Mouse (Mus musculus): Measurements from ENCODE around the gene Lat2.

The Lat2 gene

DNA sequence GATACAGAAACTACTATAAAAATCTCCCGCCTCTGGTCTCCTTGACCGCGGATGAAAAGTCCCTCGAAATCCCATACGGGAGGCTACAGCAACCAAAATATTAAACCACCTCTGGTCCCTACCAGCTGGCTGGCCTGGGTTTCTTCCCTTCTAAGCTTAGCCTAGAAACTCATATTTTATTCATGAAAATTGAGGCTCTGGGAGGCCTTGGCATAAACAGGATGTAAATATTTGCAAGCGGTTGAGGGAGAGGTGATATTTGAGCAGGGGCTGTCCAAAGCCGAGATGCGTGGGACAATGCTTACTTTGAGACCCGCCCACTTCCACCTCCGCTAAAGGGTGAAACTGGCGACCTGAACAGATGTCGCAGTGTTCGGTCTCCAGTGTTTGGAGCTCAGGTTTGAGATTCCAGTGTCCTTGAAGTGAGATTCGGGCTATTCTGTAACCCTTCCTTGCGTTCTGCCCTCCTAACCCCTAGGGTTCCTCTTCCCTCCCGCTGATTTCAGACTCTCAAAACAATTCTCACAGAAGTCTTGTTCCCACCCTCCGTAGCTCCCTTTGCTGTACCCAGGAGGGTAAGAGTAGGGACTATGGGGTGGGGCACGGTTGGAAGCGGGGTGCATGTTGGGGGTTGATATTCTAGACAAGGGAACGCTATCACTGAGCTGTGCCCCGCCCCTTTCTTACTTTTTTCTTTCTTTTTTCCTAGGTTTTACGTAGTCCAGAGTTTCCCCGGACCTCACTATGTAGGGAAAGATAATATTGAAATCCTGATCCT lies 42.9 kb downstream of the Lat2 start:
- peak; percentile 79 for DNase-seq (ENCODE audit: low read depth)

- DNase-seq (ENCODE audit: low read depth): no peak
Observed at GRCm38 (mm10) chr5:134568964-134569491, 45.8 kb downstream of the Lat2 start.

GRCm38 (mm10) chr5:134568030-134568429 lies 46.8 kb downstream of the Lat2 start:
- no peak for DNase-seq (ENCODE audit: low read depth)

- DNase-seq (ENCODE audit: low read depth): no peak
Observed at GRCm38 (mm10) chr5:134567445-134567844, 47.4 kb downstream of the Lat2 start.

DNA sequence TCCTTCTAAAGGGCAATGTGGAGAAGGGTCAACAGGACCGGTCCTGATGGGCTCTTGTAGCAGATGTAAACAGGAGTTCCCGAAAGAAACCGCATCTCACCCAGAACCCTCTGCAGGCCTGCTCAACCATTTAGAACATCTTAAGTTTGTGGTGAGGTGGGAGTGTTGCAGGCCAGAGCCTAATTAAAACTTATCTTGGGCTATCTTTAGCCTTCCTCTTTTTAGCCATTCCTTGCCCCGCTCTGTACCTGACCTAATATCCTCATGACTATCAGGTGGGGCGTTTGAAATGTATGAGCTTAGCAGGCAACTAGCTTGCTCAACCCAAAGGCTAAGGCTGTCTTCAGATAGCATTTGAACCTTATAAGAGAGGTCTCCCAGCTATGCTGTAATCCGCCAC lies 49.1 kb downstream of the Lat2 start:
- DNase-seq (ENCODE audit: low read depth): no peak

DNA sequence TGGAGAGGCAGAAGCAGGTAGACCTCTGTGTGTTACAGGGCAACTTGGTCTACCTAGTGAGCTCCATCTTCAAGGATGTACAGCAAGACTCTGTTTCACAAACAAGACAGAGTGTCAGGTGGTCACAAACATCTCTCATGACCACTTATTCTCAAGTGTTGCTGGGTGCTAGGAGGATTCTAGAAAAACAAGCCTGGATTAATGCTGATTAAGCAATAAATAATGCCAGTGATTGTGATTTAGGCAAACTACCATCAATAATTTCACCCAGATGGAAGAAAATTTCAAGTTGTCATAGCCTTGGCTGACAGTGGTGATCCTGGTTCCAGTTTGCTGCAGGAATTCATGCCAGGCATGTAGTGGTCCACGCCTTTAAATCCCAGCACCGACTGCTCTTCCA lies 50.6 kb downstream of the Lat2 start:
- DNase-seq (ENCODE audit: low read depth): no peak

DNA sequence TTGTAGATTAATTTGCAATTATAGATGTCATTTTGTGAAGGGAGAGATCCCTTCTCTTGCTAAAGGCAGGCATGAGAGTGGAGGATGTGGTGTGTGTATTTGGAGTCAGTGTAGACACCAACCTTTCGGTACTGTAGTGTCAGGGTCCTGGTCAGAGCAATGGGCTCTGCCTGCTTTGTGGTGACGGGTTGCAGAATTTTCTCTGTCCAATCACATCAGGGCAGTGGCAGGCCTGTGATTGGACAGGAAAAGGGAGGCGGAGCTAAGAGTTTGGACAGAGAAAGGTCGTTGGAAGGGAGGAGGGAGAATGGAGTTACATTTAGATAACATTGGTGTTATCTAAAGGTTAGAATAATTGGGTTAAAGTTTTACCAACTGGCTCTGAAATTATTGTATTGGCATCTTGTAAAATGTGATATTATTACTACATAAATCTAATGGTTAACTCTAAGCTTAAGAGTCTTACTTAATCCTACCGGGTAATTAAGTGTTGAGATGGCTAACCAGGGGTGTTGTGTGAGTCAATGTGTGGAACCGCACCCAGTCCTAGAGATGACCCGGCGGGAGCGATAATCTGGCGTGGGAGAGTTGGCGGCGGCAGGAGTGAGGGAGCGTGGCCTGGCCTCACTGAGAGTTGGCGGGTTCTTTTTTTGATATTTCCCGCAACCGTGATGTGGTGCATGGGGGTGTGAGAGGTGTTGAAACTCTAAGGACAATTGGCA lies 54.2 kb downstream of the Lat2 start:
- no peak for DNase-seq (ENCODE audit: low read depth)

DNA sequence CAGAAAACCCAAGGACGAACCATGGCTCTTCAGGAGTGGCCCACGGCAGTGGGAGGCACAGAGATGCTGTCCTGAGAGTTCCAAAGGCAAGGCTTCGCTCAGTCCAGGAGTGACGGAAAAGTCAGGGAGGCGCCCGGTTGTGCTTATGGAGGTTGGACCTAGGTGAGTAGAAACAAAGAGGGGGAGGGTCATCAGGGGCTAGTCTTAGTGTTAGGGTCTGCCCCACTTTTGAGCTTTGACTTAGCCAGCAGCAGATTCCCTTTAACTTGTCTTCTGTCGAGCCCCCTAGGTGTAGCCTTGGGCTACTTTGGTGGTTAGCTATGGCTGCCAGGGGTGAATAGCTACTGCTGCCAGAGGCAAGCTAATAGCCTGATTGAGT lies 54.8 kb downstream of the Lat2 start, which contains the start of gene Syna:
Syna (minus strand) TSS at position 101 of the 379 bp plus-strand sequence.
- no peak for DNase-seq (ENCODE audit: low read depth)

- DNase-seq (ENCODE audit: low read depth): peak; percentile 43
Observed at GRCm38 (mm10) chr5:134555463-134556164, 59.2 kb downstream of the Lat2 start.

DNA sequence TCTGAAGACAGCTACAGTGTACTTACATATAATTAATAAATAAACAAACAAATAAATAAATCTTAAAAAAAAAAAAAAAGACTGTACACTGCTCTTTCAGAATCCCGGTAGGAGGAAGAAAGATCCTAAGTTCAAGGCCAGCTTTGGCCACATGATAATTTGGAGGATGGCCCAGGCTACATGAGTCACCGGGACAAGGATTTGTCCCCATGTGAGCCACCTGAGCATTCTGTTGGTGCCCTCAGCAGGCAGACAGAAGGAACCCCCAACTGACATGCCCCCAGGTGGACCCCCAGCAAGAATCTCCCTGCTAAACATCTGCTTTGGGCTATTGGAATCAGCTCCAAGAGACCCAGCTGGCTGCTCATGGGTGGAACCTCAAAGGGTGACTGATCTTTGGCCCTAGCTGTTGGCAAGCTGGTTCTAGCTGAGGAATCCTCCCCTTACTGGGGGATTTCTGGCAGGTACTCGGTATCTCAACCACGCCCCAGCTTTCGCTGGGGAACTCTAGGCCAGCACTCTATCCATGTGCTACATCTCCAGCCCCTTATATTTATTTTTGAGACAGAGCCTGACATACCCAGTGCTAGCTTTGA lies 60.8 kb downstream of the Lat2 start:
- no peak for DNase-seq (ENCODE audit: low read depth)

- DNase-seq (ENCODE audit: low read depth): peak; percentile 91
Observed at GRCm38 (mm10) chr5:134552110-134552972, 62.5 kb downstream of the Lat2 start, which contains the start of gene Clip2. TSS of gene Clip2 (minus strand) at chr5:134552434.

- peak; percentile 50 for DNase-seq (ENCODE audit: low read depth)
Observed at GRCm38 (mm10) chr5:134551233-134552109, 63.4 kb downstream of the Lat2 start.

- peak; percentile 37 for DNase-seq (ENCODE audit: low read depth)
Observed at GRCm38 (mm10) chr5:134550836-134551232, 64.0 kb downstream of the Lat2 start.
